Mouse (Mus musculus) forebrain, embryonic 11.5 days (tissue): Measurements from ENCODE around the gene Dbndd2. TPM values are rescaled to one million over a fixed set of nuclear protein-coding genes. Genes with fewer than 3 reads are reported as not detected.
A peak's percentile ranks its signal among the peaks of the same experiment; 100 is the strongest.

Source experiments
- ATAC-seq: fragments of 200-750 bp; cut with Nextera tagmentation; replicated peaks from 2 replicates; pipeline ENCODE4 v1.8.0; 2017; ENCODE audit warnings: moderate TSS enrichment; ENCODE audit not compliant: low FRiP score
- DNase-seq: peaks from one replicate; pipeline ENCODE4 v3.0.0-alpha.2; 2017; ENCODE audit warnings: low spot score
- H3K27ac ChIP-seq: fragments of 300-500 bp; sonication (generic); 2 replicates; pipeline ENCODE4 v1.5.1; 2014; ENCODE audit warnings: low read depth, low read length
- H3K27me3 ChIP-seq: fragments of 300-500 bp; sonication (generic); 2 replicates; pipeline ENCODE4 v1.6.1; 2014; ENCODE audit warnings: mild to moderate bottlenecking, low read length, mixed read lengths; ENCODE audit not compliant: control insufficient read depth, insufficient read depth
- H3K36me3 ChIP-seq: fragments of 300-500 bp; sonication (generic); 2 replicates; pipeline ENCODE4 v1.6.1; 2014; ENCODE audit warnings: mild to moderate bottlenecking, low read length, moderate library complexity, mixed read lengths; ENCODE audit not compliant: control insufficient read depth, insufficient read depth
- H3K4me1 ChIP-seq: fragments of 300-500 bp; sonication (generic); replicated peaks from 2 replicates; pipeline ENCODE4 v1.6.1; 2014; ENCODE audit warnings: low read length, mixed read lengths; ENCODE audit not compliant: control insufficient read depth, insufficient read depth
- H3K4me2 ChIP-seq: fragments of 300-500 bp; sonication (generic); 2 replicates; pipeline ENCODE4 v1.6.1; 2014; ENCODE audit warnings: low read depth, mild to moderate bottlenecking, low read length, moderate library complexity, mixed read lengths; ENCODE audit not compliant: severe bottlenecking
- H3K4me3 ChIP-seq: fragments of 300-500 bp; sonication (generic); 2 replicates; pipeline ENCODE4 v1.5.1; 2014; ENCODE audit warnings: low read depth, low read length
- H3K9ac ChIP-seq: fragments of 300-500 bp; sonication (generic); 2 replicates; pipeline ENCODE4 v1.6.1; 2014; ENCODE audit warnings: low read length
- H3K9me3 ChIP-seq: fragments of 300-500 bp; sonication (generic); 2 replicates; pipeline ENCODE4 v1.6.1; 2016; ENCODE audit warnings: low read length, mixed read lengths; ENCODE audit not compliant: control insufficient read depth
- WGBS: fragments of 180-500 bp; shearing (Covaris S2); extraction: QIAGEN DNeasy Blood & Tissue Kit; methylation state at CpG from one replicate; pipeline ENCODE4 v1.1.7; 2014; 5-methylcytosine and 5-hydroxymethylcytosine counted together
- polyA plus RNA-seq: library from polyadenylated mRNA; unstranded; fragments of >200 nt; fragmentation: Nextera tagmentation; extraction: Ambion mirVana; gene quantifications from 2 replicates; pipeline ENCODE4 v1.2.1, GENCODE M21; 2014

The Dbndd2 gene
- polyA plus RNA-seq, 1 experiment from 2014 or later: 3.4 TPM

DNA sequence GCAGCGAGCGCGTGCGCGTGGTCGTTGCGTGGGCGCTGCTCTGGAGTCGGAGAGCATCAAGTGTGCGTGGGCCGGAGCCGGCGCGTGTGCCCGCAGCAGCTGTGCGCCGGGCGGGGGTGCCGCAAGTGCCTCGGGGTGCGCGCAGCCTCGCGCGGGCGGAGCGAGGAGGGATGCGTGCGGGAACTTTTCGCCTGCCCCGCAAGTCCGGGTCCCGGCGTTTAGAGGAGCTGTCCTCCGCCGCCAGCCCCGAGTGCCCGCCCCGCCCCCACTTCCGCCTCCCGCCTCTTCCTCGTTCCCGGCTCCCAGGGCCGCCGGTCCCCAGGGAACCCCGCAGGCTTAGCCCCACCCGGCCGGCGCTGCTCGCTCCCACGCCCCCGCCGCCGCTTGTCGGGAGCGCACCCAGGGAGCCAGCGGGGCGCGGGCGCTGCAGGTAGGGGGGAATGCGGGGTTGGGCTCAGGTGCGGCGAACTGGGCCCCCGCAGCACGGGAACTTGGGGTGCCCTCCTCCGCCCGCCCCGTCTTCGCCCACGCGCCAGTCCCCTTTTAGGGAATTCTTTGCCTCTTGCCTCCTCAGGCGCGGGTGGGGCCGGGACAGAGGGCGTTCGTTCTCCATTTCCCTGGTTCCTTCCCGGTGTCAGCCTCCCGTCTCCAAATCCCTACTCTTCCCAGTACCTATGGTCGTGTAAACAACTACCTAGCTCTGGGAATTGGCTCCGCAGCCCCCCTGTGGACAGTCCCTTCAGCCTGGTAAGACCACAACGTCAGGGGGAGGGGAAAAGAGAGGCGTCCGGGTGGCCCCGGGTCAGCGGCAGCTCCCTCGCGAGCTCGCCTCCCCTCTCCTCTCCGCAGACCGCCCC, 580 bp downstream of the Dbndd2 start:
- Histone ChIP-seq H3K9ac (peak overlapping the region; percentile 75), H3K27me3 (peaks cover 18% of the 10 kb centered on the region), H3K9me3 (no peaks in the 10 kb centered on the region), H3K36me3 (no peaks in the 10 kb centered on the region), H3K4me1 (peaks cover 6% of the 10 kb centered on the region), H3K4me3 (peak overlapping the region; percentile 72), H3K27ac (no peak overlapping the region), H3K4me2 (peak overlapping the region; percentile 99)
- WGBS: 1% methylated on average over 73 of the region's 90 CpGs
- ATAC-seq (0 out of 2 replicates have a peak, but pooled peaks have one; percentile 42), DNase-seq (peak; percentile 70)

GRCm38 (mm10) chr2:164487115-164487527, 1.2 kb downstream of the Dbndd2 start:
- Histone ChIP-seq H3K27ac (no peak overlapping the region), H3K4me3 (peak overlapping the region; percentile 72), H3K4me1 (peaks cover 6% of the 10 kb centered on the region), H3K9me3 (no peaks in the 10 kb centered on the region), H3K27me3 (peaks cover 18% of the 10 kb centered on the region), H3K36me3 (no peaks in the 10 kb centered on the region), H3K9ac (peak overlapping the region; percentile 75), H3K4me2 (peak overlapping the region; percentile 99)
- ATAC-seq (no peak), DNase-seq (no peak)
- WGBS: 12% methylated on average over 11 of the region's 11 CpGs

DNA sequence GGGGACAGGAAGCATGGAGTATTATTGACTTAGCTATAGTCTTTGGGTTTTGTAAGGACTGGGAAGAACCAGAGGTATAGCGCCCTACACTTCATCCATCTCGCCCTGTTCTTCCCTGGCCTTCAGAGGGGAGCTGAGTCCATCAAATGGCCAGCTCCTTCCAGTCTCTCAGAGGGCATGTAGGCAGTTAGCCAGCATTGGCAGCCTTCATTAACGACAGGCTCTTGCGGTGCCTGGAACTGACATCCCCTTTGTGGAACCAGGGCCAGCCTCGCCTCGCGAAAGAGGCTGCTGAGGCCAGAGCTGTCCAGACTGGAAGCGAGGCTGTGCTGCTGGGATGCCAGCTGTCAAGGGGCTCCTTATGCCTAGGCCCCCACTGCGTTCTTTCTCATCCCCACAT, 1.9 kb downstream of the Dbndd2 start:
- Histone ChIP-seq H3K4me2 (no peak overlapping the region), H3K27ac (no peak overlapping the region), H3K9ac (no peak overlapping the region), H3K4me1 (peaks cover 6% of the 10 kb centered on the region), H3K4me3 (no peak overlapping the region), H3K36me3 (no peaks in the 10 kb centered on the region), H3K9me3 (no peaks in the 10 kb centered on the region), H3K27me3 (peaks cover 18% of the 10 kb centered on the region)
- DNase-seq (no peak), ATAC-seq (no peak)
- WGBS: 63% methylated on average over 9 of the region's 9 CpGs

- no peaks in the 10 kb centered on the region; the same call in 1 of the 2 replicates for H3K4me1 ChIP-seq
- no peak overlapping the region for H3K9ac ChIP-seq
- 46% methylated on average over 2 of the region's 2 CpGs for WGBS
- H3K27ac ChIP-seq: no peak overlapping the region
- DNase-seq (no peak), ATAC-seq (no peak)
- H3K4me2 ChIP-seq: no peak overlapping the region
- no peaks in the 10 kb centered on the region for H3K9me3 ChIP-seq
- no peaks in the 10 kb centered on the region for H3K27me3 ChIP-seq
- no peak overlapping the region for H3K4me3 ChIP-seq
- no peaks in the 10 kb centered on the region for H3K36me3 ChIP-seq
Observed at GRCm38 (mm10) chr2:164494126-164494525, 8.2 kb downstream of the Dbndd2 start.

DNA sequence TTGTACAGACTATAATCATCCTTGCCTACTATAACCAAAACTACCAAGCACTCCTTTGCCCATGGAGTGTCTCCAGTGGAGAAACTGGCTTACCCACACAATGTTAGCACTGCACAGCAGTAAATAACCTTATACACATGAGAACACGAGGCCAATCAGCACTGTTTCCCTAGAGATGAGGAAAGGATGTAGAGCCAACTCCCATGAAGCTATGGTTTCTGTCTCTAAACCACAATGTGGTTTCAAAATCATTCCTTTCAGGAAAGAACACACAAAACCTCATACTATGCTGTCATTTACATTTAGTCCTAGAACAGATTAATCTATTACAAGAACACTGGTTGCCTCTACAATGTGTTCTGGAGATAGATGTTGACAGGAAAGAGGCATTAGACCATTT, 10.4 kb downstream of the Dbndd2 start:
- Histone ChIP-seq H3K36me3 (peaks cover 3% of the 10 kb centered on the region; the same call in 1 of the 2 replicates), H3K27ac (no peak overlapping the region), H3K4me3 (no peak overlapping the region; the same call in 1 of the 2 replicates), H3K4me2 (no peak overlapping the region; the same call in 1 of the 2 replicates), H3K9ac (no peak overlapping the region), H3K27me3 (no peaks in the 10 kb centered on the region), H3K4me1 (no peaks in the 10 kb centered on the region; the same call in 1 of the 2 replicates), H3K9me3 (no peaks in the 10 kb centered on the region)
- WGBS: 58% methylated on average over 1 of the region's 1 CpGs
- ATAC-seq (no peak), DNase-seq (no peak)

DNA sequence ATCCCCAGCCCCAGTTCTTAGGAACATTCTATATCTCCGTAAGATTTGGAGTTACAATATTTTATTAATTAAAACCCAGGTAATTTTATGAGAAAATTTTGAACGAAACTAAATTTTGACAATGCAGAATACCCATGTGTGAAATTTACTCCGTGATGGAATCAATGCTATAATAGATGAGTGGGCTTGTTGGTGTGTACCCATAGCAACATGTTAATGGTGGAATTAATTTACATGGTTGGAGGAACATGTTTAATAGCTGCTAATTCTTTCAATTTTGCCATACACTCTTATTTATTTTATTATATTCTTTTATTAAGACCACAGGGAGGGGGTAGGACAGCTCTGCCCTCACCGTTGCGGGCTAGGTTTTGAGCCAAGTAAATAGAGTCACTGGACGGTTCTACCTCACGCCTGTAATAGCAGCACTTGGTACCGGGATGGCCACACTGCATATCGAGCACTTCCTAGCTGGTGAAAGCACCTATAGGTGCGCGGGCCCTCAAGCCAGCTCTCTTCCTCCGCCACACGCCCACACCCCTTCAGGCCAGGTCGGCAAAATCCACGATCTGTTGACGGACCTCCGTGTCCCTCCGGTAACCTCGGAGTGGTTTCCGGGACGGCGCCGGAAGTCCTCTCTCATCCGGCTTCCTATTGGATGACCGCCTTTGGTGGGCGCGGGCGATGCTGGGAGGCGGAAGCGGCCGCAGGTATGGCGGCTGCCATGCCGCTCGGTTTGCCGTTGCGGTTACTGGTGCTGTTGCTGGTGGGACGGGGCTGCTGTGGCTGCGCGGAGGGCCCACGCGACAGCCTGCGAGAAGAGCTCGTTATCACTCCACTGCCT, 11.2 kb downstream of the Dbndd2 start, which contains the start of gene Pigt:
Gene Pigt (plus strand): TSS at position 674 of the 844 bp plus-strand sequence.
- DNase-seq (peak; percentile 88), ATAC-seq (peak; percentile 95)
- H3K4me3 ChIP-seq: peak within 1 kb of the TSS; percentile 88
- H3K27me3 ChIP-seq: no peaks in the 10 kb centered on the region
- H3K9me3 ChIP-seq: no peaks in the 10 kb centered on the region
- H3K27ac ChIP-seq: no peak within 1 kb of the TSS
- H3K36me3 ChIP-seq: peaks cover 3% of the 10 kb centered on the region
- peak within 1 kb of the TSS; percentile 91 for H3K4me2 ChIP-seq
- no peaks in the 10 kb centered on the region; the same call in 1 of the 2 replicates for H3K4me1 ChIP-seq
- WGBS: 4% methylated on average over 43 of the region's 43 CpGs
- peak within 1 kb of the TSS; percentile 67 for H3K9ac ChIP-seq

DNA sequence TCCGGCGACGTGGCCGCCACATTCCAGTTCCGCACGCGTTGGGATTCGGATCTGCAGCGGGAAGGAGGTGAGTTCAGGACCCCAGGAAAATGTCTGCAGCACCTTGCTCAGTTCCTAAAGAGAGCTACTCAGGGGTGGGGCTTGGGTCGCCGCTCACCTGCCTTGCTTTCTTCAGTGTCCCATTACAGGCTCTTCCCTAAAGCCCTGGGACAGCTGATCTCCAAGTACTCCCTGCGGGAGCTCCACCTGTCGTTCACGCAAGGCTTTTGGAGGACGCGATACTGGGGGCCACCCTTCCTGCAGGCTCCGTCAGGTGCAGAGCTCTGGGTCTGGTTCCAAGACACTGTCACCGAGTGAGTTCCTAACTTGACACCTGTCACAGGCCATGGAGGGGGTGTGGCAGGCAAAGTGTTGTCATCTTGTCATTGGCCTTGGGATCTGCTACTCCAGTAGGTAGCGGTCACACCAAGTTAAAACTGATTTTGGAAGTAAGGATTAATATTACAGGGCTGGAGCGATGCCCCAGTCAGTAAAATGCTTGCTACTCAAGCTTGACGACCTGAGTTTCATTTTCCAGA, 11.9 kb downstream of the Dbndd2 start:
- H3K4me3 ChIP-seq: peak overlapping the region; percentile 88
- peaks cover 5% of the 10 kb centered on the region for H3K36me3 ChIP-seq
- H3K27ac ChIP-seq: no peak overlapping the region
- no peaks in the 10 kb centered on the region for H3K27me3 ChIP-seq
- peak overlapping the region; percentile 67 for H3K9ac ChIP-seq
- H3K9me3 ChIP-seq: no peaks in the 10 kb centered on the region
- peak; percentile 38 for ATAC-seq
- 5% methylated on average over 21 of the region's 21 CpGs for WGBS
- DNase-seq: no peak
- H3K4me2 ChIP-seq: peak overlapping the region; percentile 91
- H3K4me1 ChIP-seq: no peaks in the 10 kb centered on the region; the same call in 1 of the 2 replicates

DNA sequence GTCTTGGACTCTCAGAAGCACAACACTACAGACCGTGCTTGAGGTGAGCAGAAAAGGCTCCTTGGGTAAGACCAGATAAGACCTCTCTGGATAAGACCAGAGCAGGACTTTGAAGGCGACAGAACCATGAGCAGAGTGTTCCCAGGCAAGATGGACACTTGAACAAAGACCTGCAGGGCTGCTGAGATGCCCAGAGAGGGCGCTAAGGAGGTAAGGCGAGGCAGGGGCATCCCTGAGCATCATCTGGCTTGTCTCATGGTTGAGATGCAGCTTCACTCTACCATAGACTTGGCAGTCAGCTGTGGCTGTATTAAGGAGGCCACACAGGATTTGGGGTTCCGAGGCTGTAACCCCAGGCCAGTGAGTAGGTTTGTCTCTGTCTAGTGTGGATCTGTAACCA, 13.4 kb downstream of the Dbndd2 start:
- H3K27ac ChIP-seq: no peak overlapping the region
- 72% methylated on average over 5 of the region's 5 CpGs for WGBS
- no peaks in the 10 kb centered on the region for H3K27me3 ChIP-seq
- ATAC-seq (no peak), DNase-seq (no peak)
- no peak overlapping the region for H3K9ac ChIP-seq
- H3K4me3 ChIP-seq: no peak overlapping the region
- H3K4me2 ChIP-seq: no peak overlapping the region
- H3K4me1 ChIP-seq: no peaks in the 10 kb centered on the region; the same call in 1 of the 2 replicates
- H3K9me3 ChIP-seq: no peaks in the 10 kb centered on the region
- peaks cover 13% of the 10 kb centered on the region for H3K36me3 ChIP-seq
